Mouse (Mus musculus) frontal cortex, adult (tissue): ENCODE measurements around the gene Qrfpr.

ENCODE experiments used
- ATAC-seq: cut with Nextera tagmentation; 2 replicates; pipeline ENCODE4 v1.9.2; 2017; ENCODE audit warnings: mild to moderate bottlenecking, moderate library complexity, mixed read lengths; ENCODE audit not compliant: low TSS enrichment

The Qrfpr gene

DNA sequence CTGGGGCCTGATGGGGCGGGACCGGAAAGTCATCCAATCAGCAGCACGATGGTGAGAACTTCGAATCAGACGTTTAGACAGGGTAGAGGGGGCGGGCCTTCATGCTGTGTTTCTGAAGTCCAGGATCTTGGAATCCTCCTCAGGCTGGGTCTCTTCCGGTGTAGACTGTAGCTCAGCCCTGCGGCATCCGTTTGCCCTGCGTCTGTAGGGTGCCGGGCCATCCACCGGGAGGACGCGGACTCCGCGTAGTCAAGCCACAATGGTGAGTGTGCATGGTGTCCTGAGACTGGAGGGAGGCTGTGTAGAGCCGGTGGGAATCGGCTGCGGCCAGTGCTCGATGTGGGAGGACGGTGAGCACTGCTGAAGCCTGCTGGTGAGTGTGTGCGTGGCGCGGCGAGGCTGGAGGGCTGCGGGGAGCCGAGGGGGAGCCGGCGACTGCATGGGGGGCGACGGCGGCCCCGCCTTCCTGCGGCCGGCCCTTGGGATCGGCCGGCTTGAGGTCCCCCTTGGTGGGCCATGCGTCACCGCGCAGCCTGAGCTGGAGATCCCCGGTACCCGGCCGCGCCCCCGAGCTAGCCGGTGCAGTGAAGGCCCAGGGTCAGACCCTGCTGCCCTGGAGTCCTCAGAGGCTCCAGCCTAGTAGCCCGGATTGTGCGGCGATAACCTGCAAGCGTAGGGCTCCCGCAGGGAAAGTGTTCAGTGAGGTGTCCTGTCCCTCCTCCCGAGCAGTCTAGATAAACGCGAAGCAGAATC lies 71.0 kb downstream of the Qrfpr start, which contains the start of gene D3Ertd254e:
TSS of gene D3Ertd254e (plus strand) at position 84 of the 753 bp plus-strand sequence.
- ATAC-seq, result peak; percentile 99

DNA sequence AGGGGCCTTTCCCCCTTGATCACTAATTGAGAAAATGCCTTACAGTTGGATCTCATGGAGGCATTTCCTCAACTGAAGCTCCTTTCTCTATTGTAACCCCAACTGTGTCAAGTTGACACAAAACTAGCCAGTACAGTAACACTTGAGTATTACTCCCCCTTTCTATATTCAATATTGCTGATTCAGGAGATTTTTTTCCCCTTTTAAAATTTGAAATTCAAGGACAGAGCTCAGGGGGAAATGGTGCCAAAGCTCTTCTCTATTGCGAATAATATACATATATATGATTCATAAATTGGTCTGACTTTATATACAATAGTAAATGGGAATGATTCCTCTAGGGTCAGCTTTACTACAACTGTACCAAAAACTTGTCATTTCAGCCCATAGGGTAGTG lies 71.6 kb downstream of the Qrfpr start:
- no peak for ATAC-seq

DNA sequence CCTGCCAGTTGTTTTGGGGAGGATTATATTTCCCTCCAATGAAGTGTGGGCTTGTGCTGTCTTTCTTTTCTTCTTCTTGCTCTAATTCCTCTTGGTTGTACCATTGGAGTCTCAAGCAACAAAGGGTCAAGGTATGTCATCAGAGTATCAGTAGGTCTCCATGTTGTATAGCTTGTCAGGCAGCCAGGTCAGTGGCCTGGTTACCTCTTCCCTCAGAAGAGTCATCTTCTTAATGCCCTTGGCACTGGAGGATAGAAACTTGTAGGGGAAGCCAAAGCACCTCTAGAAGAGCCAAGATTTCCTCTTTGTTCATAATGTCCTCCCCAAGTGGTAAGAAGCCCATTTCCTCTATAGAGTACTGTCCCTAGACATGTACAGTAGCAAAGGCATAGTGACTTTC lies 83.1 kb downstream of the Qrfpr start:
- ATAC-seq, result no peak

DNA sequence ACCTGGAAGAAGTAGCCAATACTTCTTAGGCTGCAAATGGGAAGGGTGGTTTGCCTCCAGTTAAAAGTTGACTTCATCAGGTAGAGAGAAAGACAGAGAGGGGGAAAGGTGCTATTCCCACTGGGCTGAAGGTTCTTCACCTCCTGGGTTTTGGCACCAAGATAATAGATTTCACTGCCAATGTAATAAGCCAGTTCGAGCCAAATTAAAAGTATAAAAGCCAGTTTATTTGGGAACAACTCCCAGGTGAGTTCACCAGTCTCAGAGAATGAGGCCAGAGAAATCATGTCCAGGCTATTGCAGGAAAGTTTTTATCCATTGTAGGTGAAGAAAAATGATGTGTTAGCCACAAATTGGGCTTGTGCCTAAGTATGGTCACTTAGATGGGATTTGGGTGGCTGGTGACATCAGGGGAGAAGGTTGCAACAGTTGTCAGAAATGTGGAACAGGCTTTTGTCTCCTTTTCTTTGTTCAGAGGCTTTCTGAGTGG lies 83.9 kb downstream of the Qrfpr start:
- no peak for ATAC-seq

DNA sequence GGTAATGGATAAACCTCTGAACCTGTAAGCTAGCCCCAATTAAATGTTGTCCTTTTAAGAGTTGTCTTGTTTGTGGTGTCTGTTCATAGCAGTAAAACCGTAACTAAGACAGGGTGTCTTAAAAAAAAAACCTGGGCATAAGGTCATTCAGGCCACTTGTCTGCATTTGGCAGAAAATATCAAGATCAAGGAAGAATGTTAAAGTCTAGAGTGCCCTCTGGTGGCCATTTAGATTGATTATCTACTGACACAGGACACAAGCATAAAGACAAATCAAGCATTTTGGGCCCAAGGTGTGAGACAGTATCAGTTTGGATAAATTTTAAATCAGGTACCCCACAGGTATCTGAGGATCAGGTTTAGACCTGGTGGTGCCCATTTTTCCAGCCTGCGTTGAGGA lies 84.6 kb downstream of the Qrfpr start:
- ATAC-seq, result no peak

DNA sequence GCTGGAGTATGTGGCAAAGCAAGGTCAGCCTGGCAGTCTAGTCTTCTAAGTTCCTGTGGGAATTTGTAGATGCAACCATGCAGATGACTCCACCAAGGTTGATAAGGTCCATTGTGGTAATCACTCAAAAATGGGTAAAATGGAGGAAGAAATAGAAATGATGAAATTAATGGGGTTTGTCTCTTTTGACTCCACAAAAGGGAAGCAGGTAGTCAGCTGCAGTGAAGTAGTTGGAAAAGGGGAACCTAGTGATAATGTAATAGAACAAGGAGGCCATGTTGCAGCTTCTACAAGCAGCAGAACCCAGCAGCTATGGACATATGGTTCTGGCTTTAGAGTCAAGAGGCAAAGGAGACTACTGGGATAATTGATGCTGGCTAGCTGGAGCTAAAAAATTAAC lies 86.0 kb downstream of the Qrfpr start:
- no peak for ATAC-seq
